Mouse (Mus musculus) T-helper 1 cell (primary cell): ENCODE results near the gene Mpv17.

Experiments used
- in situ Hi-C: fragments of 300-600 bp; cut with MboI, MseI; formaldehyde crosslinking; loops from one replicate; pipeline ENCODE4 v1.15.1; 2025; ENCODE audit warnings: high pct_unique_total_duplicates

The Mpv17 gene

DNA sequence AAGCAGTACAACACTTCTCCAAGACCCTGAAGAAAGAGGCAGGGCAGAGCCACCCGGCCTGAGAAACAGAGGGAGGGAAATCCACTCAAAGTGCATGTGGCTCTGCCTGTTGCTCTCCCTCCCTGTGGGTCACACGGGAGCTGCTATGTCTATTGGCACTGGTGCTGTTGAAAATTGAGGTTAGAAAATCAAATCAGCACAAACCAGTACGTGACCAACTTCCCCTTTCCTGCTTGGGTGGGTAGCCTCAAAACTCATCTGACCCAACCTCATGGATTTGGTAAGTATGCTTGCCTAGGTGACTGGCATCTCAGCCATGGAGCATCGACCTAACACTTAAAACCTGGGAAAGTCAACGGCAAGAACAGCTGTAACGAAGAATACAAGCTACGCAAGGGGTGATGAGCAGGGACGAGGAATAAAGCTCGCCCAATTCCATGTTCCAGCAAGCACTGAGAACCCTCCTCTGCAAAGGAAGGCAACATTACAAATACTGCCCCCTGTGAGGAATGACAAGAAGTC lies 48.2 kb downstream of the Mpv17 start, which contains the start of gene Dnajc5g:
Dnajc5g (plus strand) TSS at position 472 of the 522 bp plus-strand sequence.
- in situ Hi-C loops = loop anchor here (10.0 kb wide), 1 partner anchor 551 kb away; no protein-coding TSS in a partner anchor

DNA sequence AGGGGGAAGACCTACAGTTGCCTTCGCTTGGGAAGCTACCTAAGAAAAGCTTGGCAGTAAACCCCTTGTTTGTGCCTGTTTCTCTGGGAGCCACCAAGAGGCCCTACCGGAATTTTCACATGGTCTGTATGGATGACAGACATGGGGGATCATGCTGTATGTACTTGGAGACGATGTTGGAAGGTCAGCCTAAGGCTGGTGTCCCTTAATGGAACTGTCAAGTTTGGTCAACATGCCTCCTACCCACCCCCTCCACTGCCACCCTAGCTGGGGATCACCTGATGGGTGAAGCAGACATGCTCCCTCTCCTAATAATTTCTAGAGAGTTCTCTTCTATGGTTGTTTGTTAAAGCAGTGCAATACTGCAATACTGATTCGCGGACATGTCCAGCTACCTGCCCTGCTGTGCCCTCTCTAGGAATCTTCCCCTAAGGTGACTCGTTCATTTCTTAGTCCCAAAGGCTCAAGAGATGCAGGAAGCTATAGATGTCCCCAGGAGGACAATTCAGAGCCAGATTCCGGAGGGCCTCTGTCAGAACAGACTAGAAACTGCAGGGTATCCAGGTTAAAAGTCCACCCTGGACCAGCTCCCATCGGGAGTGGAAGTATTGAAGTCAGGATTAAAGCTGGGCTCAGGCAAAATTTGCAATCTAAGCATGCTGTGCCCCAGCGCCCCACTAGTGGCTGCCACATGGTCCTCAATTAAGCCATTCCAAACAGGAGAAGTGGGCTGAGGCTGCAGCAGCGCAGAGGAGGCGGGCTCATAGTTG lies 58.2 kb downstream of the Mpv17 start:
- in situ Hi-C loops = no loop called here

DNA sequence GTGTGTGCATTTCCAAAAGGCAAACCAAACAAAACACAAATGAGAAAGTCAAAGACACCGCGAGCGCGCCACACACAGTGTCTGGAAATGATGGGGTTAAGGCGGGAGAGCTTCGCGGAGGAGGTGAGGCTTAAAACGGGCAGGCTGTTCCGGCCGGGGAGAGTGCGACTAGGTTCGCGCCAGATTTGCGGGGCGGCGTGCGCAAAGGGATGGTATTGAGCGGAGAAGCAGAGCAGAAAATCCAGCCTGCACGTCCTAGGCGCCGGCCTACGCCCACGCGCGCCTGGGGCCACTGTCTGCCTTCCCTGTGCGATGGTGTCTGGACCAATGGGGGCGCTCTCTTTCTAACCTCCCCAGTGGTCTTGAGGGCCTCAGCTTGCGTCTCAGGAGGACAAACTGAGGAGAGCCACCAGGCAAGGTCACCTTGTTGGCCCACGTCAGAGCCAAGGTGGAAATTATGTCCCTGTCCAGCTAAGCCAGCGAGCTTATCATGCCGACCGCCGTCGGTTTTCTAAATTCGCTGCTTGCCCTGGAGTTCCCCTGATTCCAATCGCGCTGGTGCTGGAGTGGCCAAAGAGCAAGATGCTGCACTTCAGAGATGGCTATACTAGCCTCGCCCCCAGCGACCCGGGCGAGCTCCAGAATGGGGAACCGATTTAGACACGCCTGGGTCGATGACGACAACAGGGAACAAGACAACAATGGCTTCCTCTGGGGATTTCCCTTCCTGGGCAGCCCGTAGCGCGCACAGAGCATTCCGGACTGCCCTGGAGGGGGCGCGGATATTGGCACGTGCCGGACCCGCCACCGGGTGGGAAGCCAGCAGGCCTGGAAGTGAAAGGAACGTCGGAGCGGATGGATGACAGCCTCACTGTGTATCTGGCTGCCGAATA lies 59.0 kb downstream of the Mpv17 start:
- in situ Hi-C loops = no loop called here

DNA sequence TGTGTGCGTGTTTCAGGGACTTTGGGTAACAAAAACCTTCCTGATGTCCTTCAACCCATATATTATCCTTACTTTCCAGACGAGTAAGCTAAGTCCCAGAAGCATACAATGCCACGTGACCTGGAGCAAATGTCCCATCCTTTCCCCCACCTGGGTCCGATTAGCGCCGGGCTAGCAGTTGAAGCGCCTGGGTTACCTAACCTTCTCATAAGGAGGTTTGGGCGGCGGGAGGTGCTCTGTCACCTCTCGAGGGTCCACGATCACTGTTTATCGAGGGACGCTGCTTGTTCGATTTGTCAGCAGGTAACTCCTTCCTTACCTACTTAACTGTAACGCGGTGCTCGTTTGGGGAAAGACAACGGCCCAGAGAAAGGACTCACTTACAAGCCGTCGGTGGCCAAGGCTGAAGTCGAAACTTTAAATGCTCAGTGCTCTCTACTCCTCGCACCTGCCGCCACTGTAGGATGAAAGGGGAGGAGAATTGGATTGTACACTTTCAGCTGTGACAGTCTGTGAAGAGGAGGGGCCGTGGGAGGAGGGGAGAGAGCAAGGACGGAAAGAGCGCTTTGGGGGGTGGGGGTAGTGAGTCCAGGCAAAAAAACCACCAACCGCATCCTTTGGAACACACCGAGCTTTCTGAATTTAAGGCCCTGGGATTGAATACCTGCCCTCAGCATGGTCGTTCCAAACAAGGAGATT lies 59.8 kb downstream of the Mpv17 start:
- in situ Hi-C loops = no loop called here

DNA sequence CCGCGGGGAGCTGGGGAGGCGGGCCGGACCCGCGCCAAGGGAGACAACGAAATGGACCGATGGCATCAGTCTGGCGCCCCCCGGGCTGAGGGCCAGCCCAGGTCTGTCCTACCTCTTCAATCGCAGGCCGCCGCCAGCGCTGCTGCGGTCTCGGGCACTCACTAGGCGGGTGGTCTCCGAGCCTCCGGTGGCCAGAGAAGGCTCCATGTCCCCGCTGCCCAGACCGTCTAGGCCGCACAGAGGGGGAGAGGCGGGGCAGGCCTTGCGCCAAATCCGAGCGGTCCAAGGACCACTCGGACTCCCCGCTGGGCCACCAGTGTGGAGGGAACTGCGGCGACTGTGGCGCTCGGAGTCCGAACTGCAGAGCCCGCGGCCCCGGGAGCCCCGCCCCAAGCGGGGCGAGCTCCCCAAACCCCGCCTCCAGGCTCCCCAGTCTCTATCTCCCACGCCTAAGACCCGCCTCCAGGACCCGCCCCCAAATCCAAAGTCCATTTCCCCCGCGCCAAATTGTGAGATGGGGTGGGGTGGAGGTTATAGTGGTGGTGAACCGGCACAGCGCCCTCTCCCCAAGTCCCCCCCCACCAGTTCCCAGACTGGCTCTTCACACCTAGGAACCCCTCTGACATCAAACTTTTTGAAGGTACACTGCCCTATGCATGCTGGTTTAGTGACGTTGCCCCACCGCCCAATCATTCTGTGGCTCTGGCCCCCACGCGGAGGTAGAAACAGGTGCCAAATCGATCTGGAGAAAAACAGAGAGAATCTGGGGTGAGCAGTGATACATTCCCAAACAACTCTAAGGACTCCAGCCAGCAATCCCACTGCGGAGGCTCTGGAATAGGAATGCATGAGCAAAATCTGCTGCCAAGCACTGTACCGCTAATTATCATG lies 60.7 kb downstream of the Mpv17 start:
- in situ Hi-C loops = no loop called here

DNA sequence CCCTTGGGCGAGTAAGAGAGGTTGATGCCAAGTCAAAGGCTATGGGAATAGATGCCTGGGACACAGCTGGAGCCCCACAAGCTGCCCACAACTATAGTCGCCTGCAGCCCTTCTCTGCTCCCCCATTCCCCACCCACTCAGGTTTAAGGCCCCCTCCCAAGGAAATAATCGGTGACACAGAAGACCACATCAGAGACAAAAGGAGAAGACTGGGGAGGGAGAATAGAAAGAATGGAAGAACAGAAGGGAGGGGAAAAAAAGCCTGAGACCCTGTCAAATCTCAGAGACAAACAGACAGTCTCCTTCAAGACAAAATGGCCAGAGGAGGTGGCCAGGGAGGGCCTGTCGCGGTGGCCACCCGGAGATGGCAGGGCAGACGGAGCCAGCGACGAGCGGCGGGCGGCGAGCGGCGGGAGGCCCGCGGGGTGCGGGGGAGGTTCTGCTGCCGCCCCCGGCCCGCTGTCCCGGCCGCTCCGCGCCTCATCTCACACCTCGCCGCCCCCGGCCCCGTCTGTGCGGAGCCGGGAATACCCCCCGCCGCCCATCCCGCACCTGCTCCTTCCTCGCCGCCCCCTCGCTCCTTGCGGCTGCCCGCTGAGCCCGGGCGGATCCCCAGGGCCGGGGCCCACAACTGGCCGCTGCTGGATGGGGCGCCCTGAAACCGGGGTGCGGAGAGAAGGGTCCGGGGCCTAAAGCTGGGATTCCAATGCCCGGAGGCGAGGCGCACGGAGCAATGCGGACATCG lies 61.6 kb downstream of the Mpv17 start:
- in situ Hi-C loops = no loop called here
